Mouse (Mus musculus) limb, embryonic 15.5 days (tissue): ENCODE measurements at regions not wholly inside any gene's neighbourhood (a gene's known extent, or its start where the extent isn't known, plus 50 kb on each side); places are given as distances from the start of the nearest gene placed in this dataset.

Source experiments
- ATAC-seq: fragments of 200-750 bp; cut with Nextera tagmentation; 2 replicates; pipeline ENCODE4 v1.8.0; 2017; ENCODE audit warnings: low read depth, moderate TSS enrichment; ENCODE audit not compliant: insufficient number of reproducible peaks, low FRiP score, low TSS enrichment
- H3K27ac ChIP-seq: fragments of 300-500 bp; sonication (generic); 2 replicates; pipeline ENCODE4 v1.5.1; 2015; ENCODE audit warnings: moderate library complexity, mild to moderate bottlenecking, inconsistent platforms
- H3K27me3 ChIP-seq: fragments of 300-500 bp; sonication (generic); 2 replicates; pipeline ENCODE4 v1.6.1; 2015; ENCODE audit warnings: inconsistent platforms
- H3K36me3 ChIP-seq: fragments of 300-500 bp; sonication (generic); 2 replicates; pipeline ENCODE4 v1.6.1; 2015; ENCODE audit warnings: inconsistent platforms
- H3K4me1 ChIP-seq: fragments of 300-500 bp; sonication (generic); 2 replicates; pipeline ENCODE4 v1.6.1; 2015; ENCODE audit warnings: inconsistent platforms
- H3K4me2 ChIP-seq: fragments of 300-500 bp; sonication (generic); 2 replicates; pipeline ENCODE4 v1.6.1; 2015; ENCODE audit warnings: mild to moderate bottlenecking, inconsistent platforms
- H3K4me3 ChIP-seq: fragments of 300-500 bp; sonication (generic); 2 replicates; pipeline ENCODE4 v1.5.1; 2015; ENCODE audit warnings: mild to moderate bottlenecking, inconsistent platforms
- H3K9ac ChIP-seq: fragments of 300-500 bp; sonication (generic); 2 replicates; pipeline ENCODE4 v1.6.1; 2015; ENCODE audit warnings: inconsistent platforms
- H3K9me3 ChIP-seq: fragments of 300-500 bp; sonication (generic); 2 replicates; pipeline ENCODE4 v1.6.1; 2016; ENCODE audit warnings: inconsistent platforms
- WGBS: fragments of 180-500 bp; shearing (Covaris S2); methylation state at CpG from one replicate; pipeline ENCODE4 v1.1.7; 2015; 5-methylcytosine and 5-hydroxymethylcytosine counted together

DNA sequence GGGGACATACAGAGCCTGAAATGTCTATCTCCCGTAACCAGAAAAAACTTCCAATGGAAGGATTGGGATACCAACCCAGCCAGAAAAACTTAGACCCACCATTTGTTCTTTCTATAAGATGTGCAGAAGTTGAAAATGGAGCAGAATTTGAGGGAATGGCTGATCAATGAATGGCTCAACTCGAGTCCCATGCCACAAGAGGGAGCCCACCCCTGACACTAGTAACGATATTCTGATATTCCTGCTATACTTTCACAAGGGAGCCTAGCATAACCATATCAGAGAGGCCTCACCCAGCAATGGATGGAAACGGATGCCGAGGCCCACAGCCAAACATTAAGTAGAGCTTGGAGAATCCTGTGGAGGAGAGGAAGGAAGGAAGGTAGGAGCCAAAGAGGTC, 215.3 kb downstream of the Med10 start:
- H3K27me3 ChIP-seq = no peaks in the 10 kb centered on the region
- 78% methylated on average over 5 of the region's 5 CpGs for WGBS
- H3K27ac ChIP-seq = no peak overlapping the region
- H3K4me1 ChIP-seq = no peaks in the 10 kb centered on the region
- ATAC-seq = no peak
- no peak overlapping the region for H3K9ac ChIP-seq
- no peaks in the 10 kb centered on the region for H3K36me3 ChIP-seq
- no peaks in the 10 kb centered on the region for H3K9me3 ChIP-seq
- H3K4me2 ChIP-seq = no peak overlapping the region
- no peak overlapping the region for H3K4me3 ChIP-seq

DNA sequence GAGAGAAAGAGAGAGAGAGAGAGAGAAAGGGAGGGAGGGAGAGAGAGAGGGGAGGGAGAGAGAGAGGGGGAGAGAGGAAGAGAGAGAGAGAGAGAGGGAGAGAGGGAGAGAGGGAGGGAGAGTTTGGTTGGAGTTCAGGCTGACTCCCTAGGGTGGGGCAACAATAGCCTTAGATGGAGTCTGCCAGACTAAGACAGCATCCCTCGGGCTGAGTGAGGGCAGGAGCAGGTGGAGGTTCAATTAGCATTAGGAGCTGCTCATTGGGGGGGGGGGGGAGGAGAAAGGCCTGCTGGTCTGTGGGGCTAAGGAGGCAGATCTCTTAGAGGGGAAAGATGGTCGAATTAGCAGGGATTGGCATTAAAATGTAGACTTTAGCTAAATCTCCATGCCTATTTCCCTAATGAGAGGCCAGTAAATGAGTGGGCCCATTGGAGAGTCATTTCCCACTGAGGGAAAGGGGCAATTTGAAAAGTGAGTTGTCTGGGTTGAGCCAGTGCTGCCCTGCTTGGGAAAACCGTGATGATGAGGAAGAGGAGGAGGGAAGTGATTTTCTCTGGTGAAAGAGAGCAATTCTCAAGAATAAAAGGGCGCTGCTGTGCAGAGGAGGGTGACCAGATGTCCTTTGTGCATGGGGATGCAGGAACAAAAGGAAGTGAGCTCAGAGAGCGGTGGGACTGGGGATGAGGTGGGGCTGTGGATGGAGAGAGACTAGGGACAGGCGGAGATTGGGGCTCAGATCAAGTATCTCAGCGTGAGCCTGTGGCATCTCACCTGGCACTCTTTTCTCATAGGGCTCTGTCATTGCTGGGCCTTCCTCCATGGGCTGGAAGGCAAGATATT, 218.0 kb downstream of the Med10 start:
- WGBS = 43% methylated on average over 7 of the region's 7 CpGs
- no peaks in the 10 kb centered on the region for H3K4me1 ChIP-seq
- ATAC-seq = no peak

DNA sequence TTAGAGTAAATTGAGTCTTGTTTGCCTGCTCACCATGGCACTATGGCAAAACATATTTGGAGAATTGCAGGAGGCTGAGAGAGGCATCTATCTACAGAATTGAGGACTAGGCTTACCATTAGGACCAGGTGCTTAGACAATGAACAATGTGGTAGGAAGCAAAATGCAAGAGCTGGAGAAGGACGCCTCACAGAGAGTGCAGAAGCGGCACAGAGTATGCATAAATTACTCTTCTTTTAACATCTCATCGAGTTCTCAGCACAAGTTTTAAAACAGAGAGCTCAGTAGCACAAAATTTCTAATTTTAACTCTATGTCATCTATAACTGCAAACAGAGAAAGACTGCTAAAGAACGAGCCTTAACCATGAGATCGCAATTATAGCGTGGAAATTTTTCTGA, 231.1 kb downstream of the Med10 start:
- Histone ChIP-seq H3K9me3 (no peaks in the 10 kb centered on the region), H3K27ac (no peak overlapping the region), H3K4me2 (no peak overlapping the region), H3K36me3 (no peaks in the 10 kb centered on the region), H3K4me3 (no peak overlapping the region), H3K4me1 (peaks cover 5% of the 10 kb centered on the region; the same call in 1 of the 2 replicates), H3K9ac (no peak overlapping the region), H3K27me3 (no peaks in the 10 kb centered on the region)
- ATAC-seq = no peak
- 77% methylated on average over 6 of the region's 6 CpGs for WGBS

More for the DNA sequence above, 218.0 kb downstream of the Med10 start:
- Histone ChIP-seq H3K27me3 (no peaks in the 10 kb centered on the region), H3K4me3 (no peak overlapping the region), H3K9ac (no peak overlapping the region), H3K36me3 (no peaks in the 10 kb centered on the region), H3K4me2 (no peak overlapping the region), H3K9me3 (no peaks in the 10 kb centered on the region), H3K27ac (no peak overlapping the region)

DNA sequence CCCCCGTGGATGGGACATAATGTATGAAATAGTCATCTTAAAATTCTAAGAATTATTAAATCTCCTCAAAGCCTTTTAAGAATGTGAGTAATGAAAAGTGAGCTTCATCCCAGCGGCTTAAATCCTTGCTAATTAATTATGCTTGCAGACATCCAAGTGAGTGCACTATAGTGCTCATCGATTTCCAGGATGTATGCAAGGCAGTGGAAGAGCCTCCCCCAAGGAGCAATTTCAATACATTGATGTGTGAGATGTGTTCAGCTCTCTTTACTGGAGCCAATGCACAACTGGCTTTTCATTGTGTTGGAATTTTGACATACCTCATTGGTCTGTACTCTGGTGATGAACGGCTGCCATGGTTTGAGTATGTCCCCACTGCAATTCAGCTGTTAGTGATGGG, 231.6 kb downstream of the Med10 start:
- no peak for ATAC-seq
- Histone ChIP-seq H3K9ac (no peak overlapping the region), H3K27ac (no peak overlapping the region), H3K4me3 (no peak overlapping the region), H3K36me3 (no peaks in the 10 kb centered on the region), H3K4me2 (no peak overlapping the region), H3K27me3 (no peaks in the 10 kb centered on the region), H3K9me3 (no peaks in the 10 kb centered on the region), H3K4me1 (peaks cover 5% of the 10 kb centered on the region; the same call in 1 of the 2 replicates)
- WGBS = 78% methylated on average over 4 of the region's 4 CpGs

DNA sequence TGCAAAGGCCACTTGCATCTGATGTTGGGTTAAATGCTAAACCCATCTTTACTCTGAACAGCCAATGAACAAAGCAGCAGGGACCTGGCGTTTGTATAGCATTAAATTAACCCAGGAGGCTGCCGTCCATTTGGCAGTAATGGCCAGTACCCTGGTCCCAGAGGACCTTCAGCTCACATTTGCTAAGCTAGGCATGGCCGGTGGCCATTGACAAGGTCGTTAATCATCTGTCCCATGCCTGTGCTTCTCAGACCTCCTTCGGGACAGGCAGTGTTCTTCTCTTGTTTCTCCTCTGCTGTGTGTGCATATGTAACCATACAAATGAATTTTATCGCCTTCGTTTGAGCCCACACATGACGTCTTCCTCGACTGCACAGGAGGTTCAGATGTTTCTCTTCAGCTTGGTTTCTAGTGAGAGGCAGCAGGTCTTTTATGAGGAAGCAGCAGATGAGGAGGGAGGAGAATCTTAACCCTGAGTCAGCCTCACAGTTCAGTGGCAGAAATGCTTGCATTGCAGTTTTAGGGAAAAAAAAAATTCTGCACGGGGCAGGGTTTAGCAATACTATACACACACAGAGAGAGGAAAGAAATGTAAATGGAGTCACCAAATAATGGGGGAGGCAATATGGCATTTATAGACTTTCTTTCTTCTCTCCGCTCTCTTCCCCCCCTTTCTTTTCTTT, 235.9 kb downstream of the Med10 start:
- no peak overlapping the region for H3K9ac ChIP-seq
- no peak for ATAC-seq
- no peak overlapping the region for H3K27ac ChIP-seq
- no peaks in the 10 kb centered on the region for H3K9me3 ChIP-seq
- WGBS = 28% methylated on average over 11 of the region's 11 CpGs
- peaks cover 5% of the 10 kb centered on the region; the same call in 1 of the 2 replicates for H3K4me1 ChIP-seq
- H3K4me3 ChIP-seq = no peak overlapping the region
- no peaks in the 10 kb centered on the region for H3K36me3 ChIP-seq
- H3K4me2 ChIP-seq = no peak overlapping the region
- no peaks in the 10 kb centered on the region for H3K27me3 ChIP-seq

DNA sequence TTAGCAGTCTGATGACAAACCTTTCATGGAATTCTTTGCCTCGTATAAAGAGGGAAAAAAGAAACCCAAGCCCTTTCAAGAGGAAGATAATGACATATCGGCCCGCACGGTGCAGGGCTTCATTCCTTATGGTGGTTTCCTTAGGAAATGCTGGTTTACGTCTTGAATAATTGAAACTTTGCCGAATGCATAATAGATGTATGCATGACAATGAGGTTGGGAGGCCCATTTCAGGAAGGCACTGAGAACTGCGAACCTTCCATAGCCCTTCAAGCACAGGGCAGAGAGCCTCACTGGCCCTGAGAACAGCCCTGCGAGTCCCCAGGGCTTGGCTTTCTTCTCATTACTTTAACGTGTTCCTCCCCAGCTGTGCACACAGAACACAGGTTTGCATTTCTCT, 255.7 kb downstream of the Med10 start:
- Histone ChIP-seq H3K4me1 (no peaks in the 10 kb centered on the region), H3K27me3 (no peaks in the 10 kb centered on the region), H3K9ac (no peak overlapping the region), H3K36me3 (no peaks in the 10 kb centered on the region), H3K4me2 (no peak overlapping the region), H3K4me3 (no peak overlapping the region), H3K27ac (no peak overlapping the region), H3K9me3 (no peaks in the 10 kb centered on the region)
- 53% methylated on average over 9 of the region's 9 CpGs for WGBS
- ATAC-seq = no peak

DNA sequence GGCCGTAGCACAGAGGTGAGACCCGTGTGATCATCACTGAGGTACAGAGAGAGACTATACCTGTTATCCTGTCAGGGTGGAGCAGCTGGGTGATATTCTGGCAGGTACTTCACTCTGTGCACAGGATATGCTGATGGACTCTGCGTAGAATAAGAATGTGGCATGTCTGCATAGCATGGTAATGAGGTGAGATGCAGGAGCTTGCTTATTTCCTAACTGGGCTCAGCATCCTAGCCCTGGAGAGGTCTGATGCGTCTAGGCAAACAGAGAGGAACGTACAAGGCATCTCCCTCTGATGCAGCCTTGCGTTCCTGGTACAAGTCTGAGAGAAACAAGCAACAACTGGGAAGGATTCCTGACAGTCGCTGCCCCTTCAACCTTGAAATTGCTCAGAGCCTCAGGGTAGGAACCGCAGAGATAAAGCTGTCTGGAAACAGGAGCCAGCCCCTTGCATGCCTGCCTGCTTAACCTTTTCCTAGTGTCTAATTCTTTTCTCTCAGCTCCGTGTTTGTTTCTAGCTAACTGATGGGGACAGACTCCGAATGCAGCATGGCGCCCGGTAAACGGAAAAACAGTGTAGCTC, 259.3 kb downstream of the Med10 start:
- Histone ChIP-seq H3K4me3 (no peak overlapping the region), H3K27me3 (no peaks in the 10 kb centered on the region), H3K9me3 (no peaks in the 10 kb centered on the region), H3K36me3 (no peaks in the 10 kb centered on the region), H3K27ac (no peak overlapping the region), H3K4me1 (no peaks in the 10 kb centered on the region), H3K9ac (no peak overlapping the region), H3K4me2 (no peak overlapping the region)
- 69% methylated on average over 13 of the region's 13 CpGs for WGBS
- ATAC-seq = no peak

DNA sequence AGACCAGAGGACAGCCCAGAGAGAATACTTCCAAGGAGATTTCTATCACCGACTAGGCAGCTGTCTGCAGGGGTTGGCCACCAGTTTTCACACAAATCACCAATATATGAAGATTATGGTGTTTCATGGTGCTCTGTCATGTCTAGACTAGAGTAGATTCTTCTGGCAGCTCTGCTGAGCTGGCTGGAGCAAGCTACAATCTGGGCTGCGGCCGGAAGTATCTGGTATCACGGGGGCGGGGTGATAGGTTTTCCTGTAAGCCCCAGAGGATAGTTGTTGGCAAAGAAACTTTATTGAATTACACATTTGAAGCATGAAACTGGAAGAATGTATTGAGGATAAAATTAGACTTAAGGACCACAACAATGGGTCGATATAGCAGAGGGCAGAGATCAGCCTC, 271.5 kb downstream of the Med10 start:
- Histone ChIP-seq H3K9ac (no peak overlapping the region), H3K9me3 (no peaks in the 10 kb centered on the region), H3K27me3 (no peaks in the 10 kb centered on the region), H3K4me2 (no peak overlapping the region), H3K36me3 (no peaks in the 10 kb centered on the region), H3K4me1 (peaks cover 2% of the 10 kb centered on the region; the same call in 1 of the 2 replicates), H3K27ac (no peak overlapping the region), H3K4me3 (no peak overlapping the region)
- WGBS = 68% methylated on average over 6 of the region's 6 CpGs
- ATAC-seq = no peak

DNA sequence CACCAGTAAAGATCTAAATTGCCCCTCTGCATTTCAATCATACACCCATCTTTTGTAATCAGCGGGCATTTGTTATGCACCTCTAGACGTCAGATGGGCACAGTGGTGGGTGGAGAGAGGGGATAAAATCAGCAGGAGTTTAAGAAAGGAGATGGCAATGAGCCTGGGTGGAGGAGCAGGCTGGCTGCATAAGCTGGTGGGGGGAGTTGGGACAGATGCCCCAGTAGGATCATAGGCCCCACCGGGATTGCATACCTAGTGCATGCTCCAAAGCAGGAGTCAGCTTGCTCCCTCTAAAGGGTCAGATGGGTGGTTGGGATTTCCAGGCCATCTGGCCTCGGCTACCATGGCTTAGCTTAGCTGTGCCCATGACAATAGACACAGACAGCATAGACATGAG, 273.2 kb downstream of the Med10 start:
- Histone ChIP-seq H3K4me3 (no peak overlapping the region), H3K27ac (no peak overlapping the region), H3K36me3 (no peaks in the 10 kb centered on the region), H3K9ac (no peak overlapping the region), H3K4me1 (peaks cover 2% of the 10 kb centered on the region; the same call in 1 of the 2 replicates), H3K27me3 (no peaks in the 10 kb centered on the region), H3K4me2 (no peak overlapping the region), H3K9me3 (no peaks in the 10 kb centered on the region)
- WGBS = 76% methylated on average over 4 of the region's 4 CpGs
- ATAC-seq = no peak

DNA sequence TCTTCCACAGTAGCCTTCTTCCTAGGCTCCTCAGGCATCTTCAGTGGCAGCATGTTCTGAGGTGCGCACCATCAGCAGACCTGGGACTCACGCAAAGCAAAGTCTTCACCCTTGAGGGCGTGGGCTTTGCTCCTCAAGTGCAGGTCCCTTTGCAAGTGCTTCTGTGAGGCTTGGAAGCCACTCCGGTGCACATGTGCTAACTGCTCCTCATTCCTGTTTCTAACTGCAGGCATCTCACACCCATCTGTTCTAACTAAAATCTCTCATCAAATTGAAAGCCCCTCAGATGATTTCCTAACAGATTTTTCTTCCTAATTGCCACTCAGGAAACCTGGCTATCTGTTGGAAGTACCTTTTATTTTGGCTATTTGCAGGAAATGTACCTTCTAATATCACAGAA, 278.9 kb downstream of the Med10 start:
- Histone ChIP-seq H3K27ac (no peak overlapping the region), H3K9me3 (no peaks in the 10 kb centered on the region), H3K4me3 (no peak overlapping the region), H3K4me1 (no peaks in the 10 kb centered on the region), H3K27me3 (no peaks in the 10 kb centered on the region), H3K9ac (no peak overlapping the region), H3K4me2 (no peak overlapping the region), H3K36me3 (no peaks in the 10 kb centered on the region)
- no peak for ATAC-seq
- WGBS = 73% methylated on average over 4 of the region's 4 CpGs

DNA sequence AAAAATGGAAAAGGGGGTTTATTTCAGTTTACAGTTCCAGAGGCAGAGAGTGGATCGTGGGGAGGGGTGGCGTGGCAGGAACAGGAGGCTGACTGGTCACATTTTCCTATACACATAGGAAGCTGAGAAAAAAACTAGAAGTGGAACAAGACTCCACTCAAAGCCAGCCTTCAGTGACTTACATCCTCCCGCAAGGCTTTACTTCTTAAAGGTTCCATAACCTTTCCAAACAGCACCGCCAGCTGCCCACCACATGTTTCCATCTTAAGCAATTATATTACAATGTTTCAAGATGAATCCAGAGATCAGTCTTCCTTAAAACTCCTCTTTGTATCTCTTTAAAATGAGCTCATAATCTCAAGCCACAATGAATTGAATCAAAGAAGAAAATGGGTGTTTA, 290.7 kb downstream of the Med10 start:
- 37% methylated on average over 4 of the region's 4 CpGs for WGBS

DNA sequence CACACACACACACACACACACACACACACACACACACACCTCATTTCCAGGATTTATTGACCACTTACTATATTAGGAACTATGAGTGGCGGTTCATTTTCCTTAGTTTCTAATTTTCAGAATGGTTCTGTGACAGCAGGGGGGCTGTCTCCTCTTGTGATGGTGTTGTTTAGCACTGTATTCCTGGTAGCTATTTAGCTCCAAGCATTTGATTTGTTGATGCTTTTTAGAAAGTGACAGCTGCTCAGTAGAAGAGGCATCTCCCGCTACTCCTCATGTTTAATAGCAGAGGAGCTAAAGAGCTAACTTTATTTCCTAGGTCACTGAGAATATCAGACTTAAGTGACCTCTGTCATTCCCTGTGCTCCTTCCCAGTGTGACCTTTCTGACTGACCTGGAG, 291.8 kb downstream of the Med10 start:
- Histone ChIP-seq H3K36me3 (no peaks in the 10 kb centered on the region), H3K4me1 (no peaks in the 10 kb centered on the region; the same call in 1 of the 2 replicates), H3K27ac (no peak overlapping the region), H3K9me3 (no peaks in the 10 kb centered on the region), H3K9ac (no peak overlapping the region), H3K27me3 (no peaks in the 10 kb centered on the region), H3K4me2 (no peak overlapping the region), H3K4me3 (no peak overlapping the region)
- 44% methylated on average over 2 of the region's 2 CpGs for WGBS
- ATAC-seq = no peak

More for the DNA sequence above, 290.7 kb downstream of the Med10 start:
- ATAC-seq = no peak
- Histone ChIP-seq H3K4me2 (no peak overlapping the region), H3K36me3 (no peaks in the 10 kb centered on the region), H3K4me3 (no peak overlapping the region), H3K27ac (peak overlapping the region; percentile 27), H3K9me3 (no peaks in the 10 kb centered on the region), H3K27me3 (no peaks in the 10 kb centered on the region), H3K9ac (no peak overlapping the region), H3K4me1 (no peaks in the 10 kb centered on the region; the same call in 1 of the 2 replicates)
